8 mouse cellular contexts compared by ENCODE assay signal in genomic region chr3:38887381-38887991, GRCm38 (mm10). TPM values are rescaled to one million over a fixed set of nuclear protein-coding genes. Genes with fewer than 3 reads are reported as not detected.
DNase-seq lines count a peak whose midpoint lies in the region; ATAC-seq and TF ChIP-seq lines count a peak whose summit lies in the region.

No protein-coding gene starts in this region.

- H3K9ac ChIP-seq in hindbrain, embryonic 12.5 days = peak overlapping the region; percentile 89

- H3K9me3 ChIP-seq in hindbrain, embryonic 12.5 days (replicated peaks) = no peaks in the 10 kb centered on the region

- ATAC-seq in frontal cortex, adult (ENCODE audit: low TSS enrichment) = peak; percentile 10; the same call in 1 of the 2 replicates
- ATAC-seq in hindbrain, embryonic 12.5 days (ENCODE audit: low FRiP score) = peak; percentile 18
- ATAC-seq in megakaryocyte progenitor cell, adult 5-6 weeks (replicated peaks; ENCODE audit: poor library complexity) = peak; percentile 17

- H3K4me2 ChIP-seq in hindbrain, embryonic 12.5 days (replicated peaks) = peak overlapping the region; percentile 94

- under 1% methylated on average over 47 of the region's 47 CpGs for WGBS in cerebellum, adult 2 months
- under 1% methylated on average over 47 of the region's 47 CpGs for WGBS in hindbrain, embryonic 12.5 days

- DNase-seq in cerebellum, adult 2 months = peak; percentile 35 to 47
- no peak for DNase-seq in cerebellum, adult 8-10 months
- DNase-seq in adrenal gland, postnatal 4 days (ENCODE audit: low spot score in 2 of 2) = peak; percentile 37 to 41
- DNase-seq in left cerebral cortex, postnatal 10 days (ENCODE audit: extremely low spot score in 1 of 2, low spot score in 2 of 2) = peak; percentile 64 to 77
- DNase-seq in right cerebral cortex, postnatal 4 days = peak; percentile 71

- H3K4me1 ChIP-seq in cerebellum, adult 2 months (ENCODE audit: control insufficient read depth, insufficient read depth, low read length) = no peaks in the 10 kb centered on the region
- H3K4me1 ChIP-seq in hindbrain, embryonic 12.5 days = peaks cover 44% of the 10 kb centered on the region

- no peak overlapping the region for H3K27ac ChIP-seq in cerebellum, adult 2 months (ENCODE audit: insufficient read depth, low read length)
- H3K27ac ChIP-seq in hindbrain, embryonic 12.5 days = peak overlapping the region; percentile 91

- intact Hi-C loops in left cerebral cortex, postnatal 10 days (cut with DNase I) = loop anchor here (5.0 to 10.0 kb wide), 2 partner anchors 707 to 1235 kb away; no protein-coding TSS in a partner anchor

- peak overlapping the region; percentile 42 for H3K4me3 ChIP-seq in cerebellum, adult 2 months (replicated peaks; ENCODE audit: insufficient read depth, low read depth, low read length)
- peak overlapping the region; percentile 63 for H3K4me3 ChIP-seq in hindbrain, embryonic 12.5 days

- TF ChIP-seq POLR2A in cerebellum, adult 2 months (IDR thresholded peaks at IDR 0.05; ENCODE audit: borderline replicate concordance, insufficient read depth, low read length) = no peak

- H3K36me3 ChIP-seq in hindbrain, embryonic 12.5 days = peaks cover 29% of the 10 kb centered on the region

- no peaks in the 10 kb centered on the region for H3K27me3 ChIP-seq in cerebellum, adult 2 months (ENCODE audit: control insufficient read depth, insufficient read depth, low read length)
- H3K27me3 ChIP-seq in hindbrain, embryonic 12.5 days = no peaks in the 10 kb centered on the region

- peak; percentile 30; the same call in 1 of the 2 replicates for TF ChIP-seq CTCF in cerebellum, adult 2 months (IDR thresholded peaks at IDR 0.05; ENCODE audit: borderline replicate concordance, insufficient read depth, low read depth, low read length)

RNA-seq across cellular contexts. Expression of gene Fat4, which starts 0.7 kb away (rescaled TPM):
- 1.2 and 1.5 TPM in 2 replicates for polyA plus RNA-seq in cerebellum, adult 2 months (2012; rRNA removed)
- 10 to 100 TPM; 36.1 to 39.3 TPM for total RNA-seq in adrenal gland, postnatal 4 days (2021)
- polyA plus RNA-seq in hindbrain, embryonic 12.5 days (2016; fragmentation: Nextera tagmentation; extraction: Ambion mirVana) = 14.6 and 17.1 TPM in 2 replicates
- 10 to 100 TPM; 32.1 to 40.8 TPM for total RNA-seq in left cerebral cortex, postnatal 10 days (2021)
- total RNA-seq in megakaryocyte progenitor cell, adult 5-6 weeks (2015) = 0.02 TPM in 1 of 2 replicates, not detected in the other
- not detected in 2 replicates for total RNA-seq in megakaryocyte progenitor cell, adult 5-6 weeks (2017)

Comparison
In these comparisons a context has a peak if more than half of its experiments do, and no peak if none do; other contexts are left out.
1. RNA of gene Fat4, which starts 0.7 kb away (total RNA-seq): 32.1 to 40.8 TPM in left cerebral cortex, postnatal 10 days and 36.1 to 39.3 TPM in adrenal gland, postnatal 4 days; 0.02 TPM in megakaryocyte progenitor cell, adult 5-6 weeks; every median in the first group is over 10 times any median in the second.
2. Peak in every context shown above with its lines, with median percentiles within 50 percentile points of each other: ATAC-seq.